Mouse (Mus musculus): ENCODE results near the gene Ak8. TPM values are rescaled to one million over a fixed set of nuclear protein-coding genes. Genes with fewer than 3 reads are reported as not detected.
A peak's percentile ranks its signal among the peaks of the same experiment; 100 is the strongest.

The Ak8 gene
- 1.3 and 1.5 TPM in 2 replicates for polyA plus RNA-seq (2012; rRNA removed)

DNA sequence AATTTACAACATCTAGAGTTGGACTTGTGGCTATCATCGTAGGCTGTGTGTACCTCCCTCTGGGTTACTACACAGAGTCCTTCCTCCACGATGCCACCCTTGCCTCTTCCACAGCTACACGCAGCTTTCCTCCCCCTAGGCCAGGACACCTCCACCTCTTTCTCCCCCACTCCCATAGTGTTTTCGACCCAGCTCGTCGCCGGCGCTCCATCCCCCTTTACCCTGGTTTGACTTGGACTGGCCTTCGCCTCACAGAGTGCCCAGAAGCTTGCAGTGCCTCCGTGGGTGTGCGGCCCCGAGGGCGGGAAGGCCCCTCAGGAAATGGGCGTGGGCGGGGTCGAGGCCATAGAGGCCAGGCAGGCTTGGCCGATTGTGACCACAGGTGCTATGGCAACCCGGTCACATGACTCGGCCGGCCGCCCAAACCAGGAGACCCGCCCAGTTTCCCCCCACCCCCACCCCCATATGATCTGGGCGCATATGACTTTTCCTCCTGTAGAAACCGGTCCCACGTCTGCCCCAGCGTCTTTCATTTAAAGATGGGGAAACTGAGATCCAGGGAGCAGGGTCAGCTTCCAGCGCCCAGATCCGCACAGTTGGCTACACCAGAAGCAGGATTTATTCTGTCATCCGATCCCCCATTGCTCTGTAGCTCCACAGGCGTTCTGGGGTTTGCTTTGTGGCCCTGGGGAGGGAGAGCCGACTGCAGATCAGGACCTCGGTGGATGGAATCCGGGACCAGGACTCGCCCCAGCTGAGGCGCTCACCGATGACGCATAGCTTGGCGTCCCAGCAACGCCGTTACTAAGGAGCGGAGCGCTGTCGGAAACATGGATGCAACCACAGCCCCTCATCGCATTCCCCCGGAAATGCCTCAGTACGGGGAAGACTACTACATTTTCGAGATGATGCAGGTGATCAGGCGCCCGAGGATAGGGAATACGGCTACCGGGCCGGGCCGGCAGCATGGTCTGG is at the start of gene Ak8, which contains the start of gene Spaca9:
Ak8 (plus strand) TSS at position 804 of the 975 bp plus-strand sequence.
Spaca9 (minus strand) TSS at position 367 of the 975 bp plus-strand sequence.
- TF ChIP-seq CTCF (IDR thresholded peaks at IDR 0.05; ENCODE audit: borderline replicate concordance, extremely low read depth, insufficient read depth, insufficient read length) (no peak), POLR2A (IDR thresholded peaks at IDR 0.05; ENCODE audit: borderline replicate concordance, extremely low read depth, insufficient read depth, insufficient read length, poor library complexity, severe bottlenecking) (no peak)
- peak; percentile 90 for DNase-seq (ENCODE audit: low read depth)

DNA sequence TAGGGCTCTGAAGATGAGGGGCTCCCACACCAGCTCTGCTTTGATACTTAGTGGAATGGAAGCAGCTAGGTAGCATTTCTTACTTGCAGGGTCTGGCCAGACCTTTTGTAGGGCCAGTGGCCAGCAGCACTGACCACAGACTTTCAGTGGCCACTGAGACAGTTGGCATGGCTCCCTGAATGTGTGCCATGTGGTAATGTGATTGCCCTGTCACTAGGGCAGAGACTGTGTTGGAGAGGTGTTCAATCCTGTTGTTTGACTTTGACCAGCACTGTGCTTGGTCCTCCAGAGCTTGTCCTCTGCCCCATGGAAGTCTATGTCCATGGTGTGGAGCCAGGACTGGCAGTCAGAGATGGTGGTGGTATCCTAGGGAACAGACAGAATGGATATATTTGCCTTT is 49.4 kb upstream of the Ak8 start:
- no peak for TF ChIP-seq CTCF (IDR thresholded peaks at IDR 0.05; ENCODE audit: borderline replicate concordance, extremely low read depth, insufficient read depth, insufficient read length)
- no peak for TF ChIP-seq POLR2A (IDR thresholded peaks at IDR 0.05; ENCODE audit: borderline replicate concordance, extremely low read depth, insufficient read depth, insufficient read length, poor library complexity, severe bottlenecking)
- no peak for DNase-seq (ENCODE audit: low read depth)

DNA sequence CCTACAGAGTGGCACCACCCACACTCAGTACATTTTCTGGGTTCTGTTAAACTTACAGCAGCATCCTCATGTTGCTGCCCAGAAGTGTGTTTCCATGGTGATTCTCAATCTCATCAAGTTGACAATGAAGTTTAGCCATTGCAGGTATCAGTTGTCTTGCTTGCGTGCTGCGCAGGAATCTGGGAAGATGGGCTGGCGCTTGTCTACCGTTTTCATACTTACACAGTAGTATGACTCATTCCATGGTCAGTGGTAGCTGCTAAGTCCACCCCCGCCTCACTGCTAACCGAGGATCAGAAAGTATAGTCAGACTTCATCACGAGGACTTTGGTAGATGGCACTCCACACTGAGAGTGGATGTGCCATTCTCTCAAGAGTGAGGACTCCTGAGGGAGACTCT is 46.6 kb upstream of the Ak8 start:
- TF ChIP-seq POLR2A (IDR thresholded peaks at IDR 0.05; ENCODE audit: borderline replicate concordance, extremely low read depth, insufficient read depth, insufficient read length, poor library complexity, severe bottlenecking) (no peak), CTCF (IDR thresholded peaks at IDR 0.05; ENCODE audit: borderline replicate concordance, extremely low read depth, insufficient read depth, insufficient read length) (no peak)
- no peak for DNase-seq (ENCODE audit: low read depth)

DNA sequence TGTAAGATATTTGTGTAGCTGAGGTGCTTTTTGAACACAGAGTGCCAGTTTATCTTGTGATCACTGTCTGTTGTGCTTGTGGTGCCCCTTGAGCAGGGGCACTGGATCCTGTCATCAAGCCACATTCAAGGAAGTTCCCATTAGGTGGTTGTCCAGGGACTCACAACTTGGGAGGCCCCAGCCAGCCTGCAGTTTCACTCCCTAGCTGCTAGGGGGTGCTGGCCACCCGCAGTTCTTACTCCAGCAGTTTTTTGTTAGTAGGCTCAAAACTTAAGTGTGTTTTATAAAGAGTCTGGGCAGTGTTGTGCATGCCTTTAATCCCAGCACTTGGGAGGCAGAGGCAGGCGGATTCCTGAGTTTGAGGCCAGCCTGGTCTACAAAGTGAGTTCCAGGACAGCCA is 45.7 kb upstream of the Ak8 start:
- no peak for DNase-seq (ENCODE audit: low read depth)
- TF ChIP-seq POLR2A (IDR thresholded peaks at IDR 0.05; ENCODE audit: borderline replicate concordance, extremely low read depth, insufficient read depth, insufficient read length, poor library complexity, severe bottlenecking), result no peak
- TF ChIP-seq CTCF (IDR thresholded peaks at IDR 0.05; ENCODE audit: borderline replicate concordance, extremely low read depth, insufficient read depth, insufficient read length), result peak; percentile 54; the same call in 1 of the 2 replicates

DNA sequence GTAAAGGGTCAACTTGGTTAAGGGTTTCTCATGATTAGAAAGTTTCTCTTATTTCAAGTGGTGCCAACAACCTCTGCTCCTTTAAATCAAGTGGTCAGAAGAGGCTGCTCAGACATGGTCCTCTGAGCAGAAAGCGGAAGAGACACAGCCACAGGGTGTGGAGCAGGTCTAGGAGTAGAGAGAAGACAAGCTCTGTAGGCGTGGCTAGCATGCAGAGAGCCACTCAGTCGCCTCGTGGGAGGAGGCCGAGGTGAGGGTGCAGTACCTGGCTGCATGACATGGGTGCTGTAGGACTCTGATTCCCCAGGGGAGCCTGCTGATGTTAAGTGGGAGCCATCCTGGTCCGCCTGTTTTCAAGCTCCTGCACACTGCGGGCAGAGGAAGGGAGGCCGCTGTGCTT is 43.7 kb upstream of the Ak8 start:
- no peak for DNase-seq (ENCODE audit: low read depth)
- TF ChIP-seq POLR2A (IDR thresholded peaks at IDR 0.05; ENCODE audit: borderline replicate concordance, extremely low read depth, insufficient read depth, insufficient read length, poor library complexity, severe bottlenecking) (no peak), CTCF (IDR thresholded peaks at IDR 0.05; ENCODE audit: borderline replicate concordance, extremely low read depth, insufficient read depth, insufficient read length) (no peak)

DNA sequence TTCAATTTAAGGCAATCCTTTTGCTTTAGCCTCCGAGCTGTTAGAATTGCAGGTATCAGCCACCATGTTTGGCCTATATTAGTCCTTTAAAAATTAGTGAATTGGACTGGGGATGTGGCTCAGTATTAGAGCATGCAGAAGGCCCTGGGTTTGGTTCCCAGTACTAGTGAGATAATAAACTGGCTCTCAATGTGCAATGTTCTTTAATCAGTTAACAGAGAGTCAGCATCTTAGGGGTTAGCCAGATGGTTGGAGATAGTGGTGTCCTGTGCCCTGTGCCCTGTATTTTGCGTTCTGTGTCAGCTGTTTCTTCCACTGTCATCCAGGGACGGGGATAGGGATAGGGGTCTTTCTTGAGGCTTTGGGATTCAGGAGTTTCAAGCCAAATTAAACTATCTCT is 37.1 kb upstream of the Ak8 start:
- TF ChIP-seq CTCF (IDR thresholded peaks at IDR 0.05; ENCODE audit: borderline replicate concordance, extremely low read depth, insufficient read depth, insufficient read length) (no peak), POLR2A (IDR thresholded peaks at IDR 0.05; ENCODE audit: borderline replicate concordance, extremely low read depth, insufficient read depth, insufficient read length, poor library complexity, severe bottlenecking) (no peak)
- DNase-seq (ENCODE audit: low read depth), result no peak

DNA sequence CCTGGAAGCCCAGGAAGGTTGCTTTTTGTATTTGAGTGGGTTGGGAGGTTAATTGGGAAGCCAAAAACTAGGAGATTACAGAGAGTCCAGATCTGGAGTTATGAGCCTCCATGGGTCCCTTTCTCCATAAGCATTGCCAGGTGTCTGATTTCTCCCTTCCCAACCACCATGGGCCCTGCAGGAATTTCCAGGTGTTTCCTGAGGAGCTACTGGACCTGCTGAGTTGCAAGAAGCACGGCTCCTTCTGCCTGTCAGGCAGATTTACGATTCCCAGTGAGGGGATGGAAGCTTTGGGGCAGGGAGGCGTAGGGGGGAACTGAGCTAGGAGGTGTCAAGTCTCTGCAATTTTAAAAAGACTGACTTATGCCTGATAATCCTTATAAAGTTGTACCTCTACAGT is 34.1 kb upstream of the Ak8 start:
- no peak for DNase-seq (ENCODE audit: low read depth)
- TF ChIP-seq CTCF (IDR thresholded peaks at IDR 0.05; ENCODE audit: borderline replicate concordance, extremely low read depth, insufficient read depth, insufficient read length), result no peak
- no peak for TF ChIP-seq POLR2A (IDR thresholded peaks at IDR 0.05; ENCODE audit: borderline replicate concordance, extremely low read depth, insufficient read depth, insufficient read length, poor library complexity, severe bottlenecking)

DNA sequence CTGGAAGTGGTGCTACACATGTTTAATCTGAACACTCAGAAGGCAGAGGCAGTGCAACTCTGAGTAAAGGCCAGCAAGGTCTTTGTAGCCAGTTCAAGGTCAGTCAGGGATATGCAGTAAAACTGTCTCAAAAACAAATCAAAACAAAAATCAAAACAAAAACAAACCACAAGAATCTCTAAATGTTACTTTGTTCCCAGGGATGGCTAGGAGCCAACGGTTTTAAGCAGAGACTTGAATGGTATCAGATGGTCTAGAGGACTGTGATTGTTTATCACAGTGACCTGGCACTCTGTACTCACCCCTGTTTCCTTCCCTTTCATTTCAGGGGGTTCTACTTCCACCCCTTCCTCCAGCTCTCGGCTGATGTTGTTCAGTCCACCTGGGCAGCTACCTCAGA is 28.5 kb upstream of the Ak8 start:
- TF ChIP-seq POLR2A (IDR thresholded peaks at IDR 0.05; ENCODE audit: borderline replicate concordance, extremely low read depth, insufficient read depth, insufficient read length, poor library complexity, severe bottlenecking) (no peak), CTCF (IDR thresholded peaks at IDR 0.05; ENCODE audit: borderline replicate concordance, extremely low read depth, insufficient read depth, insufficient read length) (no peak)
- no peak for DNase-seq (ENCODE audit: low read depth)

DNA sequence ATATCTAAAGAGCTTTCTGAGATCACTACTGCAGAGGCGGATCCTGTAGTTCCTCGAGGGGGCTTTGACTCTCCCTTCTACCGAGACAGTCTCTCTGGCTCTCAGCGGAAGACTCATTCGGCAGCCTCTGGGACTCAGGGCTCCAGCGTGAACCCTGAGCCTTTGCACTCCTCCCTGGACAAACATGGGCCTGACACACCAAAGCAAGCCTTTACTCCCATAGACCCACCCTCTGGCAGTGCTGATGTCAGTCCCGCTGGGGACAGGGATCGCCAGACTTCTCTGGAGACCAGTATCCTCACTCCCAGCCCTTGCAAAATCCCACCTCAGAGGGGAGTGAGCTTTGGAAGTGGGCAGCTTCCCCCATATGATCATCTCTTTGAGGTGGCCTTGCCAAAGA is 24.0 kb upstream of the Ak8 start:
- no peak for TF ChIP-seq POLR2A (IDR thresholded peaks at IDR 0.05; ENCODE audit: borderline replicate concordance, extremely low read depth, insufficient read depth, insufficient read length, poor library complexity, severe bottlenecking)
- no peak for TF ChIP-seq CTCF (IDR thresholded peaks at IDR 0.05; ENCODE audit: borderline replicate concordance, extremely low read depth, insufficient read depth, insufficient read length)
- no peak for DNase-seq (ENCODE audit: low read depth)

DNA sequence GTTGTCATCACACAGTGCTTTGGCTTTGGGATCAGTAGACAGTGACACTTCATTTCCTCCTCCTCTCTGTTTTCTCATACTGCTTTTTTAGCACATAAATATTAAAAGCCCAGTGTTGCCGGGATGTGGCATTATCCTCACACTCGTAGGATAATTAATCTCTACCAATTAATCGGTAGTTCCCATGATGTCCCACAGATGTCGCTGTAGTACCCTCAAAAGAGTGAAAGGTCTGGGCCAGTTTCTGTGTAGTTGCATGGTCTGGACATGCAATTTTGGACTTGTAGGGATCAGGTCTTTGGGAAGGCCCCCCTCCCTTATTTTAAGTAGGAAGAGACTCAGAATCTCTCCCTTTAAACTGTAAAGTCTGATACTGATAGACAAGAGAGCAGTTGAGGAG is 19.3 kb upstream of the Ak8 start:
- DNase-seq (ENCODE audit: low read depth), result peak; percentile 51
- peak; percentile 64; the same call in 1 of the 2 replicates for TF ChIP-seq CTCF (IDR thresholded peaks at IDR 0.05; ENCODE audit: borderline replicate concordance, extremely low read depth, insufficient read depth, insufficient read length)
- TF ChIP-seq POLR2A (IDR thresholded peaks at IDR 0.05; ENCODE audit: borderline replicate concordance, extremely low read depth, insufficient read depth, insufficient read length, poor library complexity, severe bottlenecking), result no peak

DNA sequence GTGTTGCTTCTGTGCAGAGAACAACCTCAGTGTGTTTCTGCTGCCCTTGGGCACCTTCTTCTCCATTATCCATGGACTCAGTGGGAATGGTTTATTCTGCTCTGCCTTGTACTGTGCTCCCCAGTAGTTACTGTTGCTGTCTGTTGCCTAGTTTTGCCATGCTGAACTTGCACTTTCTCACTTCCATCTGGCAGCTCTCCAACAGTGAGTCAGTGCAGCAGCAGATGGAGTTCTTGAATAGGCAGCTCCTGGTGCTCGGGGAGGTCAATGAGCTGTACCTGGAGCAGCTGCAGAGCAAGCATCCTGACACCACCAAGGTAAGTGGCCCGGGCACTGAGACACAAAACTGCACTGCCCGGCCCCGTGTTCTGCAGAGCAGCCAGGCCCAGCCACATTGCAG is 18.2 kb upstream of the Ak8 start:
- TF ChIP-seq CTCF (IDR thresholded peaks at IDR 0.05; ENCODE audit: borderline replicate concordance, extremely low read depth, insufficient read depth, insufficient read length) (no peak), POLR2A (IDR thresholded peaks at IDR 0.05; ENCODE audit: borderline replicate concordance, extremely low read depth, insufficient read depth, insufficient read length, poor library complexity, severe bottlenecking) (no peak)
- DNase-seq (ENCODE audit: low read depth), result peak; percentile 74

DNA sequence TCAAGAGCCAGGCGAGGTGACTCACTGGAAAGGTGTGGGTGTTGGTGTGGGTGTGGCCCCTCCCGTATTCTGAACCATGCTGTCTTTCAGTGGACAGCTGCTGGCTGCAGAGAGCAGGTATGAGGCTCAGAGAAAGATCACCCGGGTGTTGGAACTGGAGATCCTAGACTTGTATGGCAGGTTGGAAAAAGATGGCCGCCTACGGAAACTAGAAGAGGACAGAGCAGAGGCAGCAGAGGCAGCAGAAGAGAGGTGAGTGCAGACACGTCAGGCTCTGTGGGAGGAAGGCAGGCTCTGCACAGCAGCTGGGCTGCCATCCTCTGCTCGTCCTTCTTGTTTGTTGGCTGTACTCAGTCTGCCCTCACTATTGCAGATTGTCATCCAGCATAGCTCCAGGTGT is 14.1 kb upstream of the Ak8 start:
- DNase-seq (ENCODE audit: low read depth), result no peak
- no peak for TF ChIP-seq POLR2A (IDR thresholded peaks at IDR 0.05; ENCODE audit: borderline replicate concordance, extremely low read depth, insufficient read depth, insufficient read length, poor library complexity, severe bottlenecking)
- no peak for TF ChIP-seq CTCF (IDR thresholded peaks at IDR 0.05; ENCODE audit: borderline replicate concordance, extremely low read depth, insufficient read depth, insufficient read length)
